Mouse (Mus musculus): Measurements from ENCODE around the gene Fbxl7. TPM values are rescaled to one million over a fixed set of nuclear protein-coding genes. Genes with fewer than 3 reads are reported as not detected.
A peak's percentile ranks its signal among the peaks of the same experiment; 100 is the strongest.

Gene Fbxl7
- polyA plus RNA-seq (2012; rRNA removed), result 0.50 and 0.57 TPM in 2 replicates
- polyA plus RNA-seq (2014; fragmentation: Nextera tagmentation; extraction: Ambion mirVana), result 0.56 and 0.68 TPM in 2 replicates

DNA sequence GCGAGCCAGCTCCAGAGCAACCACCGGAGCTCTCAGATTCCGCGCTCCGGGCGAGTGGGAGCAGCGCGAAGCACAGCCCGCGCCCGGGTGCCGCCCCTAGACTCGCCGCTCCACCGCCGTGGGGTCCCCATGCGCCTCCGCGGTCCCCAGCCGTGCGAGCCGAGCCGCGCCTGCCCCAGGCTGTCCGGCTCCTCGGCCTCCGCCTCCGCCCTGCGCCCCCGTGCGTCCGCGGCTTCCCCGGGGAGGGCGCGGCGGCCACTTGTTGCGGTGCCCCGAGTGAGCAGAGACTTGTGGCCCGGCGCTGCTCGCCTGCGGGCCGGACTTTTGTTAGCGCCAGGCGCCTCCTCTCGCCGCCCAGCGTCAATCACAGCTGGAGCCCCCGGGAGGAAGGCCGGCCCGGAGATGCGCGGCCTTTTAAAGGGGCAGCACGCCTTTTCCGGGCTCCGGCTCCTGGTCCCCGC is at the start of gene Fbxl7:
Gene Fbxl7, minus strand, starts transcription at position 330 of the 461 bp plus-strand sequence.
- Histone ChIP-seq H3K36me3 (replicated peaks; ENCODE audit: control insufficient read depth, insufficient read depth, low read depth) (no peaks in the 10 kb centered on the region), H3K27me3 (ENCODE audit: control insufficient read depth, insufficient read depth, low read length) (peaks cover 18% of the 10 kb centered on the region), H3K9ac (replicated peaks) (no peak within 1 kb of the TSS), H3K9me3 (ENCODE audit: control insufficient read depth, low read length) (no peaks in the 10 kb centered on the region), H3K4me3 (ENCODE audit: insufficient read depth in 1 of 2, low read depth in 2 of 2, low read length in 2 of 2) (peak within 1 kb of the TSS; percentile 42 to 48), H3K27ac (no peak within 1 kb of the TSS), H3K4me1 (replicated peaks; ENCODE audit: control insufficient read depth in 2 of 2, insufficient read depth in 2 of 2, low read length in 1 of 2) (no peaks in the 10 kb centered on the region), H3K4me2 (ENCODE audit: low read depth) (peak within 1 kb of the TSS; percentile 53)
- TF ChIP-seq CTCF (IDR thresholded peaks at IDR 0.05; ENCODE audit: low read depth) (no peak), EP300 (IDR thresholded peaks at IDR 0.05; ENCODE audit: low read depth) (no peak)
- ATAC-seq (ENCODE audit: insufficient read depth) (peak; percentile 60), DNase-seq (ENCODE audit: low read depth in 3 of 3, low spot score in 3 of 3) (peak in 1 of 3 experiments; percentile 6)
- WGBS (ENCODE audit: insufficient replicate concordance), result under 1% methylated on average over 56 of the region's 58 CpGs

DNA sequence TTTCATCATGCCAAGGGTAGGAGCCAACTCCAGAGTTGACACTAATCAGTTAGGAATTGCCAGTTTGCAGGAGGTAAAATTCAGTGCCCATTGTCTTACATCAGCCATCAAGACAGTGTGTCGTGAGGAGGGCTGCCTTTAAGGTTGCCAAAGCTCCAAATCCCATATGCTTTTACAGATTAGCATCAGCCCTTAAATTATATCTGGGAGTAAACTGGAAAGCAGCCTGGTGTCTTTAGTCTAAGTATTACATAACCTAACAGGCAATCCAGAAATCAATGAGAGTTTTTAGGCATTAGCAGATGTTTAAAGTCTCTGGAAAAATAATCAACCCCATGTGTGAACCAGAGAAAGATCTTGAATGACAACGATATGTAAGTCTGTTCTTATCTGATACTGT is 26.6 kb upstream of the Fbxl7 start:
- no peaks in the 10 kb centered on the region for H3K9me3 ChIP-seq (ENCODE audit: control insufficient read depth, low read length)
- no peaks in the 10 kb centered on the region for H3K36me3 ChIP-seq (replicated peaks; ENCODE audit: control insufficient read depth, insufficient read depth, low read depth)
- no peak overlapping the region for H3K27ac ChIP-seq
- H3K4me3 ChIP-seq (ENCODE audit: insufficient read depth in 1 of 2, low read depth in 2 of 2, low read length in 2 of 2), result no peak overlapping the region
- no peak overlapping the region for H3K9ac ChIP-seq (replicated peaks)
- DNase-seq (ENCODE audit: low read depth in 3 of 3, low spot score in 3 of 3) (no peak), ATAC-seq (ENCODE audit: insufficient read depth) (no peak)
- no peaks in the 10 kb centered on the region for H3K27me3 ChIP-seq (ENCODE audit: control insufficient read depth, insufficient read depth, low read length)
- H3K4me1 ChIP-seq (replicated peaks; ENCODE audit: control insufficient read depth in 2 of 2, insufficient read depth in 2 of 2, low read length in 1 of 2), result no peaks in the 10 kb centered on the region
- H3K4me2 ChIP-seq (ENCODE audit: low read depth), result no peak overlapping the region
- WGBS (ENCODE audit: insufficient replicate concordance), result 54% methylated on average over 2 of the region's 2 CpGs
- TF ChIP-seq EP300 (IDR thresholded peaks at IDR 0.05; ENCODE audit: low read depth) (no peak), CTCF (IDR thresholded peaks at IDR 0.05; ENCODE audit: low read depth) (no peak)

DNA sequence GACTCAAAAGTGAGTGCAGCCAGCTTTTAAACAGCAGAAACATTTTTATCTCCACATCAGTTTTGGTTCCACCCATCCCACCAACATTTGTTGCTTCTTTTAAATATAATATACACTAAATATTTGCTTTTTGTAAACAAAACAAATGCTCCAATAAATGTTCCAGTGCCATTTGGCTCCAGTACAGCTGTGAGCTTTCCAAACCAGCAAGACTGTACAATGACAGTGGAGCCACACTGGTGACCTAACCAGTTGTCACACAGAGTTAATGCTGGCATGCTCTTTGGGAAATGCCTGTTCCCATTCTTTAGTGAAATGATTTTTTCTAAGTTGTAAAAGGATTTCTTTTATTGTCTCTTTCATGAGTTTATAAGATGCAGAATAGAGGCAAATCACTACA is 18.0 kb upstream of the Fbxl7 start:
- Histone ChIP-seq H3K27ac (no peak overlapping the region), H3K4me2 (ENCODE audit: low read depth) (no peak overlapping the region), H3K4me3 (ENCODE audit: insufficient read depth in 1 of 2, low read depth in 2 of 2, low read length in 2 of 2) (no peak overlapping the region), H3K4me1 (replicated peaks; ENCODE audit: control insufficient read depth in 2 of 2, insufficient read depth in 2 of 2, low read length in 1 of 2) (no peaks in the 10 kb centered on the region), H3K27me3 (ENCODE audit: control insufficient read depth, insufficient read depth, low read length) (no peaks in the 10 kb centered on the region), H3K9me3 (ENCODE audit: control insufficient read depth, low read length) (no peaks in the 10 kb centered on the region), H3K36me3 (replicated peaks; ENCODE audit: control insufficient read depth, insufficient read depth, low read depth) (no peaks in the 10 kb centered on the region), H3K9ac (replicated peaks) (no peak overlapping the region)
- ATAC-seq (ENCODE audit: insufficient read depth) (no peak), DNase-seq (ENCODE audit: low read depth in 3 of 3, low spot score in 3 of 3) (no peak)
- no peak for TF ChIP-seq EP300 (IDR thresholded peaks at IDR 0.05; ENCODE audit: low read depth)
- TF ChIP-seq CTCF (IDR thresholded peaks at IDR 0.05; ENCODE audit: low read depth), result no peak

DNA sequence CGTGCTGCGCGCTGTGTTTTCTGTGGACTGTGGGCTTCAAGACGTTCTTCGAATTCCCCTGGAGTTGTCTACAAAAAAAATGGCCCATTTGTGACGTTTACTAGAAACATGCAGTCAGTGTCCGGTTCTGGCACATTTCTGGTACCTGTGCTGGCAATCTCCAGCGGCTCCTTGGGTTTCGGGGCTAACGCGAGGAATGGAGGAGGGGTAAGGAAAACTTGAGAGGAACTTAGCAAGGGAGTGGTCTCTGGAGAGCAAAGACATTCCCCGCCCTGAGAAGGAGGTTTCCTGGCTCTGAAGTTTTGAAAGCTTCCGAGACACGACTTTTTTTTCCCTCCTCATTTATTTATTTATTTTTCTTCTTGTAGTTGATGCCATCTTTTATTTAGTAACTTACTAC is 381 bp upstream of the Fbxl7 start:
- peak overlapping the region; percentile 53 for H3K4me2 ChIP-seq (ENCODE audit: low read depth)
- no peaks in the 10 kb centered on the region for H3K4me1 ChIP-seq (replicated peaks; ENCODE audit: control insufficient read depth in 2 of 2, insufficient read depth in 2 of 2, low read length in 1 of 2)
- peaks cover 18% of the 10 kb centered on the region for H3K27me3 ChIP-seq (ENCODE audit: control insufficient read depth, insufficient read depth, low read length)
- TF ChIP-seq CTCF (IDR thresholded peaks at IDR 0.05; ENCODE audit: low read depth), result no peak
- no peak for TF ChIP-seq EP300 (IDR thresholded peaks at IDR 0.05; ENCODE audit: low read depth)
- no peaks in the 10 kb centered on the region for H3K36me3 ChIP-seq (replicated peaks; ENCODE audit: control insufficient read depth, insufficient read depth, low read depth)
- H3K9ac ChIP-seq (replicated peaks), result no peak overlapping the region
- H3K27ac ChIP-seq, result no peak overlapping the region
- ATAC-seq (ENCODE audit: insufficient read depth) (no peak), DNase-seq (ENCODE audit: low read depth in 3 of 3, low spot score in 3 of 3) (no peak)
- H3K9me3 ChIP-seq (ENCODE audit: control insufficient read depth, low read length), result no peaks in the 10 kb centered on the region
- peak overlapping the region; percentile 42 to 48 for H3K4me3 ChIP-seq (ENCODE audit: insufficient read depth in 1 of 2, low read depth in 2 of 2, low read length in 2 of 2)
- WGBS (ENCODE audit: insufficient replicate concordance), result 2% methylated on average over 14 of the region's 14 CpGs

DNA sequence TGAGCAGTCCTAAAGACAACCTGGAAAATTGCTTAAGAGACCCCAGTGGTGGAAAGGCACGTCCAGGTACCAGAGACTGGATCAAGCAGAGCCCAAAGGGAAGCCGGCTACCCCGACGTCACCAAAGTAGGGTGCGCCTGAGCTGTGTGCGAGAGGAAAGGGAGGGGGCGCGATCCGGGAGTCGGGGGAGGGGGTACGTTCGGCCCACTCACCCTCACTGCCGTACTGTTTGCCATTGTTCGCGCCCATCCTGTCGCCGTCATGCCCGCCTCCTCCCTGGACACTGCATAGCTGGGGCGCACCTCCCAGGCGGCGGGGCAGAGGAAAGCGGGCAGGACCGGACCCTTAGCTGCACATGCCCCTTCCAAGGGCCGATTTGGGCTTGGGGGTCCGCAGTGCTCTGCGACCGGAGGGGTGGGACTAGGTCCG is 565 bp downstream of the Fbxl7 start:
- peak overlapping the region; percentile 53 for H3K4me2 ChIP-seq (ENCODE audit: low read depth)
- H3K9ac ChIP-seq (replicated peaks), result no peak overlapping the region
- H3K27me3 ChIP-seq (ENCODE audit: control insufficient read depth, insufficient read depth, low read length), result peaks cover 18% of the 10 kb centered on the region
- no peak for DNase-seq (ENCODE audit: low read depth in 3 of 3, low spot score in 3 of 3)
- no peaks in the 10 kb centered on the region for H3K4me1 ChIP-seq (replicated peaks; ENCODE audit: control insufficient read depth in 2 of 2, insufficient read depth in 2 of 2, low read length in 1 of 2)
- H3K27ac ChIP-seq, result no peak overlapping the region
- no peaks in the 10 kb centered on the region for H3K9me3 ChIP-seq (ENCODE audit: control insufficient read depth, low read length)
- WGBS (ENCODE audit: insufficient replicate concordance), result under 1% methylated on average over 26 of the region's 28 CpGs
- TF ChIP-seq EP300 (IDR thresholded peaks at IDR 0.05; ENCODE audit: low read depth) (no peak), CTCF (IDR thresholded peaks at IDR 0.05; ENCODE audit: low read depth) (no peak)
- no peaks in the 10 kb centered on the region for H3K36me3 ChIP-seq (replicated peaks; ENCODE audit: control insufficient read depth, insufficient read depth, low read depth)
- peak overlapping the region; percentile 42 to 48 for H3K4me3 ChIP-seq (ENCODE audit: insufficient read depth in 1 of 2, low read depth in 2 of 2, low read length in 2 of 2)
- ATAC-seq (ENCODE audit: insufficient read depth), result peak; percentile 43; the same call in 1 of the 2 replicates

Measured in liver, embryonic 14.5 days (tissue).